Mouse (Mus musculus) left cerebral cortex, postnatal 4 days (tissue): Measurements from ENCODE around the gene Zmiz1. TPM values are rescaled to one million over a fixed set of nuclear protein-coding genes. Genes with fewer than 3 reads are reported as not detected.

ENCODE experiments used
- DNase-seq: peaks from one replicate; pipeline ENCODE4 v3.0.0-alpha.2; 2022
- intact Hi-C: fragments of 180-260 bp; cut with DNase I; formaldehyde crosslinking; loops from one replicate; pipeline ENCODE4 v1.15.1; 2025
- total RNA-seq, 2 experiments: library from RNA; stranded (reverse); gene quantifications; 2 replicates each; pipeline ENCODE4 v1.2.3; 2021

The Zmiz1 gene
- total RNA-seq, 2 experiments from 2014 or later: 149 to 152 TPM

DNA sequence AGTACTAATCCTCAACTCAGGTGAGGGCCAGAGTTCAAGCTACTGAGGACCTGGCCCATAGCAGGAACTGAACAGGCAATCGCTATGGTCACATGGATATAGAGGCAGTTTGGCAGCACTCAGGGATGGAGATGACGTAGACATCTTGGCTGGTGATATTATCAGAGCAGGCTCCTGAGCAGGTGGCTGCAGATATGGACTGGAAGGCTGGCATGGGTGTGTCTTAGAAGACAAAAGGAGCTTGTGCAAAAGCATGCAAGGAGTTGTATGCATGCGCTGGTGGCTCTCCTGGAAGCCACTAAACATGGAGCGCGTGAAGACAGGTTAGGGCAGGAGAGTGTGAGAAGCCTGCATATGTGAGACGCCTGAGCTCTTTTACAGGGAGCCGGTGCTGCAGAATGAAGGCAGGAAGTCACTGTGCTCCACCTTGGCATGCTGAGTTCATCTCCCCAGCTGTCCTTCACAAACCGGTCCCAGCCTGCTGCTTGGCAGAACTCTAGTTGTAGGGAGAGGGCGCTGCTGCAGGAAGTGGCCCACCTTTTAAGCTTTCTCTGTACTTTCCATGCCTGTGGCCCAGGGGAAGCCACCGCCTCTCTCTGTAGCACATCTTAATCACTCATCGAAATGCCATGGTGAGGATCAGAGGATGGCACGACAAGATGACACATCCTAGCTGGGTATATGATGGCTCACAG, 4.8 kb upstream of the Zmiz1 start:
- intact Hi-C loops: loop anchor here (2.0 to 10.0 kb wide), 3 partner anchors 75 to 579 kb away; no protein-coding TSS in a partner anchor
- DNase-seq: peak; percentile 40

DNA sequence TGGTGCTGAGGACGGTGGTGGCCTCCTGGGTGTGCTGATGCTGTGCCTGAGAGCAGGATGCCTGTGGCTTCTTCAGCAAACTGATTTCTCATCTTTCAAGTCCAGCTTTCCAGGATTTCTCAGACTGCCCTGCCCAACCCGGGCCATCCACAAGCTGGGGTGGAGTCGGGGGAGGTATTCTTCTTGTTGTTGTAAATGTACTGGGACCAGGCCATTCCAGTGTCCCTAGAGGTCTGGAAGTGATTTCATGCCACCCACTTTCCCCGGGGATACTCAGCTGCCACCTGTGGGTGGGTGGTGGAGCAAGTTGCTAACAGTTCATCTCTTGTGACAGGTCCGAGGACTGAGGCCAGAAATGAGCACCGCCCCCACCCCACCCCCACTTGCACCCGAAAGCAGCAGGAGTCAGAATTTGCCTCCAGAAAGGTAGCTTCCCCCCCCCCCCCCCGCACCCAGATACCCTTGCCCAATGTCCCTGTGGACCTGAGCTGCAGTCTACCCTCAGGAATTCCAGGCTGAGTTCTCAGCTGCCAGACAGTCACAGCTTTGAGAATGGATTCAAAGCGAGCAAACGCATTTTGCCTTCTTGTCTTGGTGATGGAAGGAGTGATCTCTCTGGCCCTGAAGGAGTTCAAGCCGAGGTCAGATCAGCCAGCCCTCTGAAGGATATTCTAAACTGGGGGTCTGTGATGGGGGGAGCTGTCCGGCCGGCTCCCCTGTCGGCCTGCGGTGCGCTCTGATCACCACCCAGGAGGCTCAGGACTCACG, 2.1 kb upstream of the Zmiz1 start:
- peak; percentile 44 for DNase-seq
- intact Hi-C loops: loop anchor here (5.0 to 10.0 kb wide), 4 partner anchors 105 to 950 kb away; no protein-coding TSS in a partner anchor

DNA sequence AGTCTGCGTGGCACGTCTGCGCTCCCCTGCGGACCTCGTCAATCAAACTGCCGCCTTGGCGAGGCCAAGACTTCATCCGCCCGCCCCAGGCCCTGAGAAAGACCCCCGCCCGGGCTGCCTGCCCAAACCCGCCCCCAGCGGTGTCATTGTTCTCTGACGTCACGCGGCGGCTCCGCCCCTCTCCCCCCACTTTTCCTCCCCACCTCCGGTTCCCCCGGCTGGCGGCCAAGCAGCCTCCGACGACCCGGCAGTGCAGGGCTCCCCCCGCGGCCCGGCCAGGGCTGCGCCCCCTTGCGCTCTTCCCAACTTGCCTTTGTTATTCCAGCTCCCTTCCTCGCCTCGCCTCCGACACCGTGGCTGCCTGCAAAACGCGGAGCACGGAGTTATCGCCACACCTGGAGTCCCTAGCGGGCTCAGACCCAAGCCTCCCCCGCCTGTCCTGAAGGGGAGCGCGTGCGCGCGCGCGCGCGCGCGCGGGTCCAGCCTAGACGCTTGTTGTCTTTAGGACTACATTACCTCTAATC, 1.5 kb upstream of the Zmiz1 start:
- peak; percentile 99 for DNase-seq
- intact Hi-C loops: loop anchor here (5.0 to 10.0 kb wide), 4 partner anchors 105 to 950 kb away; no protein-coding TSS in a partner anchor

DNA sequence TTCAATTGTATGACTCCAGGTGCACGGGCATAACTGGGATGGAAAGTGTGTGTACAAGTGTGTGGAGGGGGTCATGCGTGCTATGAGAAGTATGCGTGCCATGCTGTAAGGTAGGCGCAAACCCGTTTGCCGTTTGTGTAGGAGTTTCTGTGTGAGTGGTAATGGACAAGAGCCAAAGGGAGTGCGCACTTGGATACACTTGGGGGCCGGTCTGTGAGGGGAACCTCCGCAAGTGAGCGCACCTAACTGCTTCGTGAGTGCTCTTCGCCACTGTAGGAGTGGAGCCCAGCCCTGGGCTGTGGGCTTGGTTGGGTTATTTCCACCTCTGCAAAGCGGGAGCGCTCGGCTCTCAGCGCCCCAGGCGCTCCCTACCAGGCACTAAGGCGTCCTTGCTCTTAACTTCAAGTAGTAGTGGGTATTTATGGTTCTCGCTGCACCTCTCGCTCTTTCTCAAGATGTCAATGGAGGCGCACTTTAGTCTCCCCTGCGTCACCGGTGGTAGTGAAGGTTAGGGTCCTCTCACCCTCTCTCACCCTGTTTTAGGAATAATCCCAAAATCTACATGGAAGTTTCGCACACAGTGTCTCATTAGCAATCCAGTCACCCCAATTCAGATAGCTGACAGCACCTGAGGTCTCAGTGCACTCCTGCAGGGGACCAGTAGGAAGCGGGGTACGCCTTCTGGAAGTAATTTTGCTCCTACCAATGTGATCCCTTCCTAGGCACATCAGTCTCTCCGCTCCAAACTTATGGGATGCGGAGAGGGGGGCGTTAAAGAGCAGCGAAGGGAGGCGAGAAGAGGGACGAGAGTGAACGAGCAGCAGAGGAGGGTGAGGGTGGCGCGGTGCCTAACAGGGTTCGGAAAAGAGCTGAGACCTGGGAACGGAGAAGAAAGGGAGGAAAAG, 622 bp upstream of the Zmiz1 start:
- no peak for DNase-seq
- intact Hi-C loops: loop anchor here (5.0 to 10.0 kb wide), 4 partner anchors 104 to 951 kb away; no protein-coding TSS in a partner anchor

DNA sequence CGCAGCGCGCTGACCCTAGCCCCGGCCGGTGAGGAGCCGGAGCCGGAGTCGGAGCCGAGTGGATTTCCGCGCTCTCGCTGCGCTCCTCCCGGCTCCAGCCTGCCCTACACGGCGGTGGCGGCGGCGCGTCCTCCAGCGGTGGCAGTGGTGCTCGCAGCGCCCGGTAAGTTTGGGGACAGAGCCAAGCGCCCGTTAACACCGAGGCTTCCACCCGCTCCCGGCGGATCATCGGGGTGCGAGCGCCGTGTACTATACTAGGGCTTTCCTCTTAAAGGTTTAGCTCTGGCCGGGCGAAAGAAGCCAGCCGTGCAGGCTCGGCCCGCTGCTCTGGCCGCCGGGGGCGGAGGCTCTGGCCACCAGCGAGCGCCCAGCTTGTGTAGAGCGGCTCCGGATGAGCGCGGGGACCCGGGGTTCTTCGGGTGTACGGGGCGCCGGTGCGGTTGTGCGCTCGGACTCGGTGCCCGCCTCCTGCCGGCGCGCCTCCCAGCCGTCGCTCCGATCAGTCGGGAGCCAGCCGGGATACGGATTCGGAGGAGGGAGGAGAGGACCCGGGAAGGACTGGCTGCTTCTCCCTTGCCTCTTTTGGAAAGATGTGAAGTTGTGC, 511 bp downstream of the Zmiz1 start:
- intact Hi-C loops: loop anchor here (5.0 to 10.0 kb wide), 4 partner anchors 103 to 952 kb away; no protein-coding TSS in a partner anchor
- peak; percentile 35 for DNase-seq

DNA sequence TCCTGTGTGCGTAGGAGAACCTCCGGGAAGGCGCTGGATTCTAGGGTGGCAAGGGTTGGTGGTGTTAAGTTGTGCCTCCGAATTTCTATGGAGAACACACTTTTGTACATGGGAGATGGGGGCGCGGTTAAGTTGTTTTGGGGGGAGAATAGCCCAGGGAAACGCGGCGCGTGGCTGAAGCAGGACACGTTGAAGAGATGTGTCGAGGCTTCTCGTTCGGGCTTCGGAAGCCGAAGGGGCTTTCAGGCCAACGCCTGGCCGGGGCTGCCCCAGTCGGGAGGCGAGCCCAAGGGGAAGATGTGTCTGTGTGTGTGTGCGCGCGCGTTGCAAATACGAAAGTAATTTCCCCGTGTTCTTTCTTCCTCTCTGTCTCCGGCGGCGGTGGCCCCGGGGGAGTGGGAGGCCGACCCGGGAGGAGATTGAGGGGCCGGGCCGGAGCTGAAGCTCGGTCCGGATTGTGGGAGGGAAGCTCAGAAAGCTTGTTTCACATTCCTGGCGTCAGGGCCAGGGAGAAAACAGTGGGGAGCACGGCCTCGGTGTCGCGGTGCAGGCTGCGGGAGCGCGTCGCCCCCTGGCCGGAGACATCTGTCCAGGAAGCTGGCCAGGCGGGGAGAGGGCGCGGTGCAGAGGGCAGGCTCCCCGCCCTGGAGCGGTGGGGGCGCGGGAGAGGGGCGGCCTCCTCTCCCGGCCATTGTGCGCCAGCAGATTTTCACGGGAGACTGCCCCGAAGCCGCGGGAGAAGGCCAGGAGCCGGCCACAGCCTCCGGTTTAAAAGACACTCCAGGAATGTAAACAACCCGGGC, 1.2 kb downstream of the Zmiz1 start:
- intact Hi-C loops: loop anchor here (5.0 to 10.0 kb wide), 5 partner anchors 85 to 953 kb away; no protein-coding TSS in a partner anchor
- DNase-seq: peak; percentile 71

DNA sequence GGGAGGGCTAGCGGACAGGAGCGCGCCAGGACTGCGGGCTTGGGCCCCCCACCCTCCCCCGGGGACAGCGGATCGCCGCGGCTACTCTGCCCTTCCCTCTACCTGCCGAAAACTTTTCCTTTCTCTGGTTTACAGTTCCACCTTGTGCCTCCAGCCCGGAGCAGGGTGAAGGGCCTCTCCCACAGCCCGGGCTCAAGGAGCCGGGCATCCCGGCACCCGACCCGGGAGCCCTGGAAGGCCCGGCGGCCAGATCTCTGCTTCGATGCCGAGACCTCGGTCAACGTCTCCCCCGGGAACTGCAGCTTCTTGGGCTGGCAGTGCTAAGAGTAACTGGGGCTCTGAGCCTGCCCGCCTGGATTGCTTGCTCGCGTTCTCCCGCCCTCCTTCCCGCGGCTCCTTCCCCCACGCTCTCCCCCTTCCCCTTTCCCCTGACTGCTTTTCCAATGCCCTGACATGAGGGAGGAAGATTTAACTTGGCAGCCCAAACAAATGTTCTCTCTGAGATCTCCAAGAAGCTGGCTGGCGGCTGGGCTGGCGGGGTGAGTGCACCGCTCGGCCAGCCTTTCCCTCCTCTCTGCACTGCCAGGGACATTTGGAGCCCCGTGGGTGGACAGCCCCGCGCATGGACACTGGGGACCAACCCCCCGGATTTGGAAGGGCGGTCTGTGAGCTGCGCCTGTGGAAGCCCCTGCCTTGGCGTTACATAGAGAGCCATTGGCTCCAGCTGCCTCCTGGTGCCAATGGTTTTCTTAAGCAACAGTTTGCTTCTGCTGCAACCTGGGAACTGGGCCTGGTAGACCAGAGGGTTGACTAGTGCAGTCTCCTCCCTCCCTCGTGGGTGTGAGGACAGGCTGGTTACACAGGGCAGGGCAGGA, 2.1 kb downstream of the Zmiz1 start:
- DNase-seq: peak; percentile 85
- intact Hi-C loops: loop anchor here (10.0 kb wide), 1 partner anchor 84 kb away; no protein-coding TSS in a partner anchor

DNA sequence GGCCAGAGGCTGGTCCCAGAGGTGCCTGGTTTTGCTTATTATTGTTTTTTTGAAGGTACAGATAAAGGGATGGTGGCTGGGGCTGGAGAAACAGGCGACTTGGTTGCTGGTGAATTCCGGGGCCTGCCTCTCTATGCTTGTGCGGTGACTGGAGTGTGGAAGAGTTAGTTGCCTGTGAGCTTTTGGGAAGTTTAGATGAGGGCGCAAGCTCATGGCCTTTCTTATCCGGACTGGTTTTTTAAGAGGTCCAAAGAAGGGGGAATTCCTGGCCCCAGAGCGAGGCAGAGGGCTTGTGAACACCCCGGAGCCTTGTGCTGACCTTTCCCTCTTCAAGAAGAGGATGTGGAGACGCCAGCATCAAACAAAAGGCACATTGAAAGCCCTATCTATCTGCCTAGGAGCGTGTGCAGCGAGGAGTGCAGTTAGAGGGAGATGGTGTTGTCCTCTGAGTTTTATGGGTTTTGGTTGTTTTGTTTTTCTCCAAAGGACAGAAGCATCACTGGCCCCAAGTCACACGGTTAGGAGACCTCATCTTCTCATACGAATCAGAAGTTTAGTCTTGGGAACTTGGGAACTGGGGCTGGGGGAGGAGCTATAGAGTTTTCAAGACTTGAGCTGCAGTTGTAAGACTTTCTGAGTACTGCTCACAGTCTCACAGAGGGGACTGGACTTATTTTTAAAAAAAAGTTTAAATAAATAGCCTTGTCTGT, 2.8 kb downstream of the Zmiz1 start:
- intact Hi-C loops: loop anchor here (10.0 kb wide), 1 partner anchor 83 kb away; no protein-coding TSS in a partner anchor
- no peak for DNase-seq

DNA sequence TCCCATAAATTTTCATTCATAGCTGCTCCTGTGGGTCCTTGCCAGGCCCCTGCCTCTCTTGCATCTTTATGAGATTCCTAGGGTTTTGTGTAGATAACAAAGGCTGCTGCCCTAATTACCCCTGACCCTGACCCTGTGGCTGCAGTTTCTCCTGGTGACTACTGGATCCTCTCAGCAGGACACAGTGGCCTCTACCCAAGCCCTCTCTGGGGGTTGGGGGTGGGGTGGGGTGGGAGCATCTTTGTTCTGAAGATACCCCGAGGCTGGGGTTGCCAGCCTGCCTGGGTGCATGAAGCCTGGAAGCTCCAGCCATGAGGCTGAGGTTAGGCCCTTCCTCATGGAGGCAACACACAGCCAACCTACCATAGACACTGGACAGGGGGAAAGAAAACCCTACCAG, 4.0 kb downstream of the Zmiz1 start:
- intact Hi-C loops: loop anchor here (10.0 kb wide), 1 partner anchor 82 kb away; no protein-coding TSS in a partner anchor

DNA sequence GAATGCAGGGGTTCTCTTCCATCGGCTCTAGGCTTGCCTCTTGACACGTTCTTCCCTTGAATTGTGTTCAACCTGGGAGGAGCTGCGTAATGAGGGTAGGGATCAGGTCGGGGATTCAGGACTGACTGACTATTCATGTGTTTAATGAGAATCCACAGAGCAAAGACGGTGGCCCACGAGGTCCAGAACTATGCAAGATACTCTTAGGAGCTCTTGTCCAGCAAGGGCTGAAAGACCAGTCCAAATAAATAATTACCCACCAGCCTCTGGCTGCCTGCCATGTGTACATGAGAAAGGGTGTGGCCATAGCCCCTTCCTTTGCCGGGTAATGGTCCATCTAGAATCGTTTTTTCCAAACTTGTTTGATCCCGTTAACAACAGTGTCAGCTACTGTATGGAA, 4.9 kb downstream of the Zmiz1 start:
- intact Hi-C loops: loop anchor here (10.0 kb wide), 1 partner anchor 81 kb away; no protein-coding TSS in a partner anchor
- DNase-seq: peak; percentile 48

More for the DNA sequence above, 4.0 kb downstream of the Zmiz1 start:
- DNase-seq: no peak

DNA sequence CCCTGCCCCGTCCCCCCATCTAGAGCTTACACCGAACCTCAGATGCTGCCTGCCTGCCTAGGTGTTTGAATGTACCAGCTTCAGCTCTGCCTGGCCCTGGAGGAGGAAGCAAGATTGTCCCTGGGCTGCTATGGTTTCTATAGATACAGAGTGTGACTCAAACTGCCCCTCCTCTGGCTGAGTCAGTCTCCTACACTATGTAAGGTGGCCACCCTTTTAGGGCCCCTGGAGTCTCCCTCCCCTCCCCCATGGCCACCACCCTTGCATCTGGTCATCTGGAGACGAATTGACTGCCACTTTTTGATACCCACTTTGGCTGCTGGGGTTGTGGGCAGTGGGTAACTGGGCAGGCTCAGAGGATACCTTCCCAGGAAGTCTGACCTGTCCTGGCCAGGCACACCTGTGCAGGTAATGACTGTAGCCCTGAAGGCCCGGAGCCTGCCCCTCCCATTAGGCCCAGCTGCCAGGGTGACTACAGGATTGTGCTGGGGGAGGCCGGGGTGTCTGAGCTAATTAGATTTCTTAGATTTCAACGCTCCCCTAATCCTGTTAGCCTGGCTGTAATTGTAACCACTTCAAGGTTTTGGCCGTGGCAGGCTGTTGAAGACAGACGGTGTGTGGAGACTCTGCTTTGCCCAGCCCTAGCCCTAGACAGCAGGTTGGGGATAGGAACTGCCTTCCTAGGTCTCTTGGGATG, 5.8 kb downstream of the Zmiz1 start:
- peak; percentile 31 for DNase-seq
- intact Hi-C loops: loop anchor here (10.0 kb wide), 1 partner anchor 80 kb away; no protein-coding TSS in a partner anchor

DNA sequence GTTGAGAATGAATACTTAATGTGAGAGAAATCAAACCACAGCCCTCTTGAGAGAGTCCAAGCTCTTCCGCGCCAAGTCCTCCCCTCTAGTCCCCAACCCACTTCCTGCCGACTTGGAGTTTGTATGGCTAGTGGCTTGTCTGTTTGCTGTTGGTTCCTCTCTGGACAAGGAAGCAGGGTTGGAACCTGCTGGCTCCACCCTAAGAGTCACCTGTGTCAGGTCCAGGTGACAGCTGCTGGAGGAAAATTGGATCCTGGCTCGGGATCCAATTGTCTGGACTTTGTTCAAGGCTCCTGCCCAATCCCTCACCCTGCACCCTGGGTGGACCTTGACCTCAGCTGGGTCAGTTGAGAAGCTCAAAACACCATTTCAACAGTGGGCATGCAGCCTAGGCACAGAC, 7.4 kb downstream of the Zmiz1 start:
- intact Hi-C loops: loop anchor here (10.0 kb wide), 1 partner anchor 78 kb away; no protein-coding TSS in a partner anchor
- DNase-seq: no peak

DNA sequence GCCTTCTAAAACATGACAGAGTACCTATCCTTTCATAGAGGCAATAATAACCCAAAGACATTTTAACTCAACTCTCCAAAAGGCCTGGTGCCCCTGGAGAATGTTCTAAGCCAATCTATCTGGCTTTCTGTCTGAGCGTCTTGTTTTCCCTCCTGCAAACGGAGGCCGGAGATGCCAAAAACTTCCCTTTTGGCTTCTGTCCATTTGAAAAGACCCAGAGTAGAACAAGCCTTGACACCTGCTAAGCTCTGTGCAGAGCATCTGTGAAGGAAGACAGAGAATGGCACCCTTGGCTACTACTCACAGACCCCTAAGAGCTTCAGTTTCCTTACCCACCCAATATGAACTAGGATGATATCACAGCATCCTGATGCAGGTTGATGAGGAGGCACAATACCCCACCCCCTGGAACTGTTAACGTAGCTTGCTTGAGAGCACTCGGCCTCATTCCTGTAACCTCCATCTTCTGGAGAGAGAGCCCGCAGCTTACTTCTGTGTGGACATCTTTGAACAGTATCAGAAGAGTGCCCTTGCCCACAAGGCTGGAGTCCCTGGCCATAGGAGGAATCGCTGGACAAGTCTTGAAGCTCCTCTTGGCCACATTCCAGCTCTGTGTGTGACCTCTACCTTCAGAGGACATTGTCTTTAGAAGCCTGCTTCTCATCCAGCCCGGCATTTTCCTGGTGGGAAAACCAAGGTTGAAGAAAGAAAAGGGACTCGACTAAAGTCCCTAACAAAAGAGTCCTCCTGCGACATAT, 9.1 kb downstream of the Zmiz1 start:
- intact Hi-C loops: loop anchor here (10.0 kb wide), 1 partner anchor 77 kb away; no protein-coding TSS in a partner anchor

DNA sequence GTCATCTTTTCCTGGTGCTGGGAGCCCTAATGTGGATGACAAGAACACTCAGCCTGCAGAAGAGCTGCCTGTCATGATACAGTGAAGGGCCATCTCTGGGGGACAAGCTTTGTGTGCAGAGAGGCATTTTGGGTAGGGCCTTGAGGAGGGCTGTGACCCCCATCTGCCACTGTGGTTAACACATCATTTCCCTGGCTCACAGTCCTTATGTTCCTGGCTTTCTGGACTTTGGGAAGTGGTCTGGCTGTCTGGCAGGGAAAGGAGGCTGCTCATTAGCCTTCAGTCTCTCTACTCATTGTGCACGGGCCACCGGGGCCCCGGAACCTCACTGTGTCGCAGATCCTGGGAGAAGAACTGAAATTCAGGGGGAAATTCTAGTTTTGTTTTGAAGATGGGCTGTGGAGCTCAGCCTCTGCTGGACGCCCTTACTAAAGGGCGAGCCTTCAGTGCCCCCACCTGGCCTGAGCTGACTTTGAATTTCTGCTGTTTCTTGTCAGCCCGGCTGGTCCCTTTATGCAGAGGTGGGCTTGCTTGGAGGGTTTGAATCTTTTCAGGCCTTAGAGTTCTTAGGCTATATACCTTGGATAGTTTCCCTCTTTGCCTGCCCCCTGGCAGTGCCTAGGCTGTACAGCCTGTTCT, 10.0 kb downstream of the Zmiz1 start:
- DNase-seq: peak; percentile 49
- intact Hi-C loops: loop anchor here (10.0 kb wide), 1 partner anchor 76 kb away; no protein-coding TSS in a partner anchor

More for the DNA sequence above, 9.1 kb downstream of the Zmiz1 start:
- DNase-seq: peak; percentile 37

DNA sequence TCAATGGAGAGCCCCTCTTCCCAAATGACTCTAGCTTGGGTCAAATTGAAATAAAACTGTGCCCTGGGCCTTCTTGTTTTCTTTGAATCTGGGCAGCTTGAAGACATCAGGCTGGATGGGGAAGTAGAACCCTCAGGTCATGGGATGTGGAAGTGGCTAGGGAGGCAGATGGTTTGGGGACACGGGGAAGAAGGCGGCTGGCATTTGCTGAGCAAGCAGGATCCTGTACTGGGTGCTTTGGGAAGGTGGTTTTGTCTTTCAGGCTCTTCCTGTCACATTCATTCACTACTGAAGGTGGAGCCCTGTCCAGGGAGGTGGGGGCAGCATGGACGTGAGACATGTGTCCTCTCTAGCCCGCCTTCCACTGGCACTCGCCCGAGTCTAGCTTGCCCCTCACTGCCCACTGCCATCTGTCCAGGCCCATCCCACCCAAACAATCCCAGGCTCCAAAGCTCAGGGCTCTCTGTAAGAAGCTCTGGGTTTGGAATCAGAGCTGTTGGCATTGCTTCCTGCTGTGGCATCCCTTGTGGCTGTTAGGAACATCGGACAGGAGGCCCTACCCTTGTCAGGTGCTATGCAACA, 11.3 kb downstream of the Zmiz1 start:
- DNase-seq: peak; percentile 79
- intact Hi-C loops: no loop called here
